Mouse (Mus musculus): ENCODE data around the gene Ffar2. TPM values are rescaled to one million over a fixed set of nuclear protein-coding genes. Genes with fewer than 3 reads are reported as not detected.

Ffar2 gene
- total RNA-seq, 2 experiments from 2014 or later = not detected

DNA sequence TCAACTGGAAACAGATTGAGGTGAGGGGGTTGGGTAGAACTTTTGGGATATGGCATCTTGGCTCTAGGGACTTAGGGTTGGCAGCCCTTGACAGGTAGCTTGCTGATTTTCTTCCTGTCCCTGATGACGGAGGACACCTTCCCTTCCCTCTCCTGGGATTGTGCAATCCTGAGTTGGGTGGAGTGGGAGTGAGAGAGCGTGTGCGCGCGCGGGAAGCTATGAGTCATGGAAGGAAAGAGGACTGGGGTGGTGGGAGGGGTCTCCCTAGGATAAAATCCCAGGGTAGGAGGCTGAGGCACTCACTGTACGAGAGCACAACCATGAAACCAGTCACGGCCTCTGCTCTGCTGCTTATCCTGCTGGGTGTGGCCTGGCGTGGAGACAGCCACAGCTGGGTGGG, 47.5 kb downstream of the Ffar2 start:
- DNase-seq (ENCODE audit: low spot score in 2 of 2) = peak in 1 of 2 experiments; percentile 11

DNA sequence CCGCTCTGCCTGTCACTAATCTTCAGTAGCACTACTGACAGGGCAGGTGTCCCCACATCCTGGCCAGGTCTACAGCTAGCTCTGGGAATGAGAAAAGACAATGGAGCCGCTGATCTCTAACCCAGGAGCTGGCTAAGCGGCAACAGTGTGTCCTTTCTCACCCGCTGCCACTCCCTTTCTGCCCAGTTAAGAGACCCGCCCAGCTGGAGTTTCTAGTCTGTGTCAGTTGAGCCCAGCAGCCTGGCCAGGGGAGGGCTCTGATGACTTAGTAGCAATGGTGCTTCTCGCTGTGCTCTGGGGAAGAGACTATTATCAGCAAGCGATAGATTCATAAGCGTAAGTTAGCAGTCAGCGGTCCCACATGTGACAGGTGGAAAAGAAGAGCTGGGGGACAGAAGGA, 54.3 kb downstream of the Ffar2 start:
- no peak for DNase-seq (ENCODE audit: low spot score in 2 of 2)

Other genes starting within 250 kb of the Ffar2 start
- gene Kmt2b, start 235.0 kb downstream of the Ffar2 start, total RNA-seq (2021) = 10 to 100 TPM; 45.3 to 47.8 TPM
- not detected for gene Zbtb32, start 224.9 kb downstream of the Ffar2 start, total RNA-seq (2021)
- gene Upk1a, start 210.9 kb downstream of the Ffar2 start, total RNA-seq (2021) = under 1 TPM; 0.38 to 0.45 TPM
- 100 to 1,000 TPM; 599 to 606 TPM for gene Cox6b1, start 197.6 kb downstream of the Ffar2 start, total RNA-seq (2021)
- gene Etv2, start 187.9 kb downstream of the Ffar2 start, total RNA-seq (2021) = not detected
- gene Rbm42, start 173.5 kb downstream of the Ffar2 start, total RNA-seq (2021) = 10 to 100 TPM; 79.0 to 82.6 TPM
- gene Haus5, start 158.8 kb downstream of the Ffar2 start, total RNA-seq (2021) = 1 to 10 TPM; 4.6 to 5.4 TPM
- gene Pmis2, start 152.2 kb downstream of the Ffar2 start, total RNA-seq (2021) = not detected
- gene 2200002J24Rik, start 124.8 kb downstream of the Ffar2 start, total RNA-seq (2021) = not detected
- gene Atp4a, start 111.6 kb downstream of the Ffar2 start, total RNA-seq (2021) = under 1 TPM; 0.22 to 0.36 TPM
- 100 to 1,000 TPM; 109 TPM for gene Tmem147, start 94.2 kb downstream of the Ffar2 start, total RNA-seq (2021)
- gene Gapdhs, start 80.1 kb downstream of the Ffar2 start, total RNA-seq (2021) = not detected
- 10 to 100 TPM in 1 of 2 experiments, 1 to 10 TPM in 1; 6.9 to 10.1 TPM for gene Sbsn, start 72.3 kb downstream of the Ffar2 start, total RNA-seq (2021)
- 1 to 10 TPM; 1.1 to 1.8 TPM for gene Dmkn, start 60.0 kb downstream of the Ffar2 start, total RNA-seq (2021)
- gene Krtdap, start 35.9 kb downstream of the Ffar2 start, total RNA-seq (2021) = not detected
- gene Ffar3, start 32.4 kb upstream of the Ffar2 start, total RNA-seq (2021) = not detected
- not detected for gene Ffar1, start 37.8 kb upstream of the Ffar2 start, total RNA-seq (2021)
- not detected for gene Cd22, start 56.6 kb upstream of the Ffar2 start, total RNA-seq (2021)
- gene Mag, start 91.1 kb upstream of the Ffar2 start, total RNA-seq (2021) = 100 to 1,000 TPM; 155 to 176 TPM
- gene Hamp2, start 100.9 kb upstream of the Ffar2 start, total RNA-seq (2021) = not detected
- not detected for gene Hamp, start 120.3 kb upstream of the Ffar2 start, total RNA-seq (2021)
- 100 to 1,000 TPM; 134 to 139 TPM for gene Usf2, start 133.0 kb upstream of the Ffar2 start, total RNA-seq (2021)
- gene Lsr, start 149.7 kb upstream of the Ffar2 start, total RNA-seq (2021) = 1 to 10 TPM; 6.6 to 7.6 TPM
- under 1 TPM in 1 of 2 experiments, not detected in 1; 0.18 TPM for gene Fam187b, start 150.0 kb upstream of the Ffar2 start, total RNA-seq (2021)
- gene Fxyd5, start 218.7 kb upstream of the Ffar2 start, total RNA-seq (2021) = 10 to 100 TPM; 16.8 to 21.5 TPM
- gene Fxyd7, start 227.7 kb upstream of the Ffar2 start, total RNA-seq (2021) = 100 to 1,000 TPM in 1 of 2 experiments, 10 to 100 TPM in 1; 87.4 to 103 TPM
- 100 to 1,000 TPM; 113 to 114 TPM for gene Fxyd1, start 233.4 kb upstream of the Ffar2 start, total RNA-seq (2021)
- 10 to 100 TPM; 37.9 to 40.4 TPM for gene Lgi4, start 235.6 kb upstream of the Ffar2 start, total RNA-seq (2021)

Measured in layer of hippocampus, adult 18-20 months (tissue).